Comparison of ENCODE assay signal across 8 mouse cellular contexts in the genomic region with DNA sequence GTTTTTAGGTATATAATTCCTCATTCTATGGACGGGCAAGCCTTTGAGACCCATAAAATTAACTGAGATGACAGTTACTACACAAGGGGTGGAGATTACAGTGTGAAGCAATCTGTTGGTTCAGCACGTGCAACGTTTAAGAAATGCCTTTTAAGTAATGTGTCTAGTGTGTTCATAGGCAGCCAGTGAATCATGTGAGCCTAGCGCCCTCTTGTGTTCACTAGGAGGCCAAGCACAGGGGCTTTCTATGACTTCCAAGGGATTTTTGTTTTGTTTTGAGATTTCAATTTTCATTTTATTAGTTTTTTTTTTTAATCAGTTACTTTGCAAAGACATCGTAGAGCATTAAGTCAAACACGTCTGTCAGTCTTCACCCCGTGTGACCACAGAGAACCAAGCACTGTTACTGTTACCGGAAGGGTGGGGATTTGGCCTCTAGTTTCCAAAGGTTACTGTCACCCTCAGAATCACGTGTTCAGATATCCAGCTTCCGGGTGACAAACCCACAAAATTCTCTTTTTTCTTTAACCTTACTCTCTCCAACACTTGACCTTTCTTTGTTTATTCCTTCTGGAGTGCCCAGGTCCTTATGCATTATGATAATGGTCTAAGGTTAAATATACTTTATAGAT. TPM values are rescaled to one million over a fixed set of nuclear protein-coding genes. Genes with fewer than 3 reads are reported as not detected.
DNase-seq lines count a peak whose midpoint lies in the region; ATAC-seq and TF ChIP-seq lines count a peak whose summit lies in the region.

No protein-coding gene starts in this region.

- H3K9ac ChIP-seq in forebrain, embryonic 16.5 days (replicated peaks; ENCODE audit: low read depth, low read length): no peak overlapping the region
- no peak overlapping the region for H3K9ac ChIP-seq in intestine, embryonic 16.5 days (ENCODE audit: low read depth, low read length)

- TF ChIP-seq CTCF in thymus, adult 2 months (IDR thresholded peaks at IDR 0.05; ENCODE audit: borderline replicate concordance, control insufficient read depth, extremely low read depth, insufficient read depth, low read length, poor library complexity): no peak

- WGBS in thymus, adult 2 months: 17% methylated on average over 10 of the region's 10 CpGs
- 27% methylated on average over 10 of the region's 10 CpGs for WGBS in forebrain, embryonic 16.5 days
- 20% methylated on average over 10 of the region's 10 CpGs for WGBS in intestine, embryonic 16.5 days
- WGBS in macrophage (ENCODE audit: missing documents): 3% methylated on average over 10 of the region's 10 CpGs

- H3K27ac ChIP-seq in thymus, adult 2 months (ENCODE audit: control insufficient read depth, insufficient read depth, low read length): no peak overlapping the region
- no peak overlapping the region for H3K27ac ChIP-seq in forebrain, embryonic 16.5 days (ENCODE audit: low read length)
- H3K27ac ChIP-seq in intestine, embryonic 16.5 days (ENCODE audit: low read length): no peak overlapping the region
- peak overlapping the region; percentile 25 for H3K27ac ChIP-seq in macrophage

- H3K4me3 ChIP-seq in thymus, adult 2 months (ENCODE audit: control insufficient read depth, insufficient read depth, low read length): no peak overlapping the region
- H3K4me3 ChIP-seq in forebrain, embryonic 16.5 days (replicated peaks; ENCODE audit: low read length): no peak overlapping the region
- no peak overlapping the region for H3K4me3 ChIP-seq in intestine, embryonic 16.5 days (ENCODE audit: low read length)
- no peak overlapping the region for H3K4me3 ChIP-seq in macrophage (ENCODE audit: inconsistent target)

- DNase-seq in cerebellum, adult 11-12 months: no peak
- DNase-seq in thymus, adult 2 months: peak; percentile 34
- DNase-seq in thymus, adult 18-20 months: no peak
- DNase-seq in splenic B cell, adult 2 months (ENCODE audit: low read depth, low spot score): peak; percentile 63

- TF ChIP-seq POLR2A in thymus, adult 2 months (IDR thresholded peaks at IDR 0.05; ENCODE audit: control insufficient read depth, extremely low read depth, insufficient read depth, low read length, poor library complexity): no peak

- no peaks in the 10 kb centered on the region for H3K79me2 ChIP-seq in macrophage (ENCODE audit: inconsistent target)

- 0 out of 2 replicates have a peak, but pooled peaks have one; percentile 45 for ATAC-seq in cerebellum, adult (ENCODE audit: insufficient number of reproducible peaks, low FRiP score, low TSS enrichment)
- peak; percentile 88 for ATAC-seq in forebrain, embryonic 16.5 days
- ATAC-seq in intestine, embryonic 16.5 days: peak; percentile 74

- H3K4me1 ChIP-seq in thymus, adult 2 months (replicated peaks; ENCODE audit: control insufficient read depth, insufficient read depth, low read length): no peaks in the 10 kb centered on the region
- no peaks in the 10 kb centered on the region for H3K4me1 ChIP-seq in forebrain, embryonic 16.5 days (replicated peaks; ENCODE audit: control insufficient read depth, insufficient read depth, low read length)
- peaks cover 3% of the 10 kb centered on the region; the same call in 1 of the 2 replicates for H3K4me1 ChIP-seq in intestine, embryonic 16.5 days (ENCODE audit: control insufficient read depth, insufficient read depth, low read length)

- no peaks in the 10 kb centered on the region for H3K27me3 ChIP-seq in thymus, adult 2 months (ENCODE audit: control insufficient read depth, insufficient read depth, low read length)
- H3K27me3 ChIP-seq in forebrain, embryonic 16.5 days (replicated peaks; ENCODE audit: control insufficient read depth, insufficient read depth, low read length): no peaks in the 10 kb centered on the region
- no peaks in the 10 kb centered on the region for H3K27me3 ChIP-seq in intestine, embryonic 16.5 days (replicated peaks; ENCODE audit: control insufficient read depth, insufficient read depth, low read length)
- H3K27me3 ChIP-seq in splenic B cell, adult 2 months (ENCODE audit: control insufficient read depth, insufficient read depth, low read length, poor library complexity, severe bottlenecking): no peaks in the 10 kb centered on the region

- H3K9me3 ChIP-seq in forebrain, embryonic 16.5 days (ENCODE audit: control insufficient read depth, low read length): no peaks in the 10 kb centered on the region
- 0 out of 2 replicates have a peak, but pooled peaks cover 2% of the 10 kb centered on the region for H3K9me3 ChIP-seq in intestine, embryonic 16.5 days (ENCODE audit: control insufficient read depth, low read length)

- H3K36me3 ChIP-seq in thymus, adult 2 months (ENCODE audit: control insufficient read depth, insufficient read depth, low read length): no peaks in the 10 kb centered on the region
- H3K36me3 ChIP-seq in forebrain, embryonic 16.5 days (ENCODE audit: control insufficient read depth, insufficient read depth): no peaks in the 10 kb centered on the region
- H3K36me3 ChIP-seq in intestine, embryonic 16.5 days (ENCODE audit: control insufficient read depth, insufficient read depth, low read length): no peaks in the 10 kb centered on the region
- no peaks in the 10 kb centered on the region for H3K36me3 ChIP-seq in macrophage (ENCODE audit: inconsistent target)
- H3K36me3 ChIP-seq in splenic B cell, adult 2 months (ENCODE audit: control insufficient read depth, insufficient read depth, low read length, poor library complexity, severe bottlenecking): no peaks in the 10 kb centered on the region

- no peak overlapping the region for H3K4me2 ChIP-seq in forebrain, embryonic 16.5 days (ENCODE audit: low read length)
- H3K4me2 ChIP-seq in intestine, embryonic 16.5 days (ENCODE audit: low read depth, low read length): 0 out of 2 replicates have a peak overlapping the region, but pooled peaks have one; percentile 26

RNA-seq across cellular contexts. Expression of a gene that starts 20.8 kb away (rescaled TPM):
- 4.6 and 5.2 TPM in 2 replicates for polyA plus RNA-seq in thymus, adult 2 months (2012; rRNA removed)
- polyA plus RNA-seq in forebrain, embryonic 16.5 days (2015; fragmentation: Nextera tagmentation; extraction: Ambion mirVana): 65.2 and 66.8 TPM in 2 replicates
- polyA plus RNA-seq in intestine, embryonic 16.5 days (2015; fragmentation: Nextera tagmentation; extraction: Ambion mirVana): 79.0 and 88.1 TPM in 2 replicates
- total RNA-seq in macrophage (2018; cell fraction: chromatin; rRNA removed): 10 to 100 TPM in 24 of 26 experiments, 1 to 10 TPM in 2; 6.7 to 62.4 (median 31.4) TPM
- total RNA-seq in macrophage (2018; cell fraction: cytosol; rRNA removed): 10 to 100 TPM; 19.2 to 63.2 (median 39.1) TPM
- total RNA-seq in macrophage (2018; cell fraction: nucleus; rRNA removed): 10 to 100 TPM in 25 of 26 experiments, 1 to 10 TPM in 1; 9.3 to 63.4 (median 40.1) TPM
- 21.5 to 68.4 TPM (median 62.2 TPM) in 3 replicates for polyA plus RNA-seq in macrophage (2018)

RNA-seq across cellular contexts. Expression of a gene that starts 50.9 kb away (rescaled TPM):
- 0.20 and 0.22 TPM in 2 replicates for polyA plus RNA-seq in thymus, adult 2 months (2012; rRNA removed)
- 1.2 and 1.3 TPM in 2 replicates for polyA plus RNA-seq in forebrain, embryonic 16.5 days (2015; fragmentation: Nextera tagmentation; extraction: Ambion mirVana)
- 0.38 and 0.44 TPM in 2 replicates for polyA plus RNA-seq in intestine, embryonic 16.5 days (2015; fragmentation: Nextera tagmentation; extraction: Ambion mirVana)
- not detected for total RNA-seq in macrophage (2018; cell fraction: chromatin; rRNA removed)
- total RNA-seq in macrophage (2018; cell fraction: cytosol; rRNA removed): under 1 TPM in 3 of 26 experiments, not detected in 23; 0.04 to 0.09 (median 0.06) TPM
- total RNA-seq in macrophage (2018; cell fraction: nucleus; rRNA removed): not detected
- not detected in 3 replicates for polyA plus RNA-seq in macrophage (2018)

Comparison
In these comparisons a context has a peak if more than half of its experiments do, and no peak if none do; other contexts are left out.
1. DNase-seq: peak in thymus, adult 2 months (single experiment) and splenic B cell, adult 2 months (single experiment); none in cerebellum, adult 11-12 months (single experiment) and thymus, adult 18-20 months (0 of 2).
2. Peak in every context shown above with its lines, with median percentiles within 50 percentile points of each other: ATAC-seq.